Mouse (Mus musculus) CD4-positive helper T cell, adult 2 months (primary cell): ENCODE data around the gene Bod1.

Source experiments
- DNase-seq: peaks from one replicate; pipeline ENCODE4 v3.0.0-alpha.2; 2012; ENCODE audit warnings: low read depth, missing footprints, low spot score

Bod1 gene

GRCm38 (mm10) chr11:31671354-31672169 is at the start of gene Bod1:
Gene Bod1 (minus strand): TSS chr11:31671885.
- DNase-seq: peak; percentile 94

GRCm38 (mm10) chr11:31719090-31719489 is 47.4 kb upstream of the Bod1 start:
- DNase-seq: no peak

GRCm38 (mm10) chr11:31717926-31718735 is 46.4 kb upstream of the Bod1 start:
- no peak for DNase-seq

- DNase-seq: no peak
Measured at GRCm38 (mm10) chr11:31713641-31714121, 42.0 kb upstream of the Bod1 start.

GRCm38 (mm10) chr11:31713116-31713515 is 41.4 kb upstream of the Bod1 start:
- DNase-seq: no peak

GRCm38 (mm10) chr11:31707771-31708170 is 36.1 kb upstream of the Bod1 start:
- DNase-seq: no peak

GRCm38 (mm10) chr11:31703173-31703572 is 31.5 kb upstream of the Bod1 start:
- DNase-seq: no peak

GRCm38 (mm10) chr11:31701901-31702300 is 30.2 kb upstream of the Bod1 start:
- no peak for DNase-seq

GRCm38 (mm10) chr11:31699502-31699901 is 27.8 kb upstream of the Bod1 start:
- no peak for DNase-seq

GRCm38 (mm10) chr11:31694801-31695200 is 23.1 kb upstream of the Bod1 start:
- DNase-seq: no peak

- no peak for DNase-seq
Measured at GRCm38 (mm10) chr11:31694109-31694508, 22.4 kb upstream of the Bod1 start.

GRCm38 (mm10) chr11:31693322-31693721 is 21.6 kb upstream of the Bod1 start:
- DNase-seq: no peak

GRCm38 (mm10) chr11:31688956-31689355 is 17.3 kb upstream of the Bod1 start:
- DNase-seq: no peak

GRCm38 (mm10) chr11:31684913-31685567 is 13.4 kb upstream of the Bod1 start:
- DNase-seq: no peak

- no peak for DNase-seq
Measured at GRCm38 (mm10) chr11:31684126-31684525, 12.4 kb upstream of the Bod1 start.

GRCm38 (mm10) chr11:31679840-31680381 is 8.2 kb upstream of the Bod1 start:
- no peak for DNase-seq

- DNase-seq: no peak
Measured at GRCm38 (mm10) chr11:31677309-31677708, 5.6 kb upstream of the Bod1 start.

- DNase-seq: no peak
Measured at GRCm38 (mm10) chr11:31676661-31677252, 5.1 kb upstream of the Bod1 start.

- peak; percentile 64 for DNase-seq
Measured at GRCm38 (mm10) chr11:31675430-31675829, 3.7 kb upstream of the Bod1 start.

GRCm38 (mm10) chr11:31672170-31672563 is 482 bp upstream of the Bod1 start:
- no peak for DNase-seq

- no peak for DNase-seq
Measured at GRCm38 (mm10) chr11:31670468-31670921, 1.2 kb downstream of the Bod1 start.
